Mouse (Mus musculus): ENCODE measurements around the gene Tspan18. TPM values are rescaled to one million over a fixed set of nuclear protein-coding genes. Genes with fewer than 3 reads are reported as not detected.

Tspan18 gene
- polyA plus RNA-seq, 1 experiment: 8.8 TPM

DNA sequence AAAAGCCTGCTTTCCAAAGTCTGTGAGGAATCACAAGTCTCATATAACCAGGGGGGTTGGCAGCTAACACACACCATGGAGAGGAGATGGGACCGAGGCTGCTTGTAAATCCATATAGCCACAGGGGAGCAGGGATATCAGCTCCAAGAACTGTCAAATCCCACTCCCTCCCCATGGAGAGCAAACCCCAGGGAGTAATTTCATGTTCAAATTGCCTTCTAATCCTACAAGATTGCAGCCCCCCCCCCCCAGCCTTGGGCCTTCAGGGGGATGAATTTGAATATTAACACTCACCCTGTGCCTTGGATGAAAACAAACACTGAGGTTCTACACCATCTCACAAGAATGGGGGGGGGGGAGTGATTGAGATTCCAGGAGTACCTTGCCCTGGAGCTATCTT lies 60.4 kb downstream of the Tspan18 start:
- no peak overlapping the region for H3K4me3 ChIP-seq (replicated peaks)

GRCm38 (mm10) chr2:93270083-93270482 lies 64.2 kb downstream of the Tspan18 start:
- Histone ChIP-seq H3K36me3 (replicated peaks; ENCODE audit: low read length) (no peaks in the 10 kb centered on the region), H3K27me3 (replicated peaks) (peaks cover 43% of the 10 kb centered on the region), H3K4me1 (peaks cover 38% of the 10 kb centered on the region), H3K9me3 (no peaks in the 10 kb centered on the region), H3K4me3 (replicated peaks) (no peak overlapping the region)
- no peak for TF ChIP-seq FLI1 (IDR thresholded peaks at IDR 0.05; ENCODE audit: low read length)
- no peak for TF ChIP-seq GATA1 (IDR thresholded peaks at IDR 0.05; ENCODE audit: borderline replicate concordance, low read length)

More for the DNA sequence above, 60.4 kb downstream of the Tspan18 start:
- peaks cover 47% of the 10 kb centered on the region for H3K4me1 ChIP-seq
- H3K27me3 ChIP-seq (replicated peaks): peaks cover 53% of the 10 kb centered on the region
- TF ChIP-seq FLI1 (IDR thresholded peaks at IDR 0.05; ENCODE audit: low read length) (no peak), GATA1 (IDR thresholded peaks at IDR 0.05; ENCODE audit: borderline replicate concordance, low read length) (no peak)
- no peaks in the 10 kb centered on the region; the same call in 1 of the 2 replicates for H3K9me3 ChIP-seq
- H3K36me3 ChIP-seq (replicated peaks; ENCODE audit: low read length): peaks cover 5% of the 10 kb centered on the region

GRCm38 (mm10) chr2:93269611-93270010 lies 64.7 kb downstream of the Tspan18 start:
- H3K36me3 ChIP-seq (replicated peaks; ENCODE audit: low read length): no peaks in the 10 kb centered on the region
- H3K27me3 ChIP-seq (replicated peaks): peaks cover 43% of the 10 kb centered on the region
- no peaks in the 10 kb centered on the region for H3K9me3 ChIP-seq
- peaks cover 38% of the 10 kb centered on the region for H3K4me1 ChIP-seq
- no peak for TF ChIP-seq FLI1 (IDR thresholded peaks at IDR 0.05; ENCODE audit: low read length)
- TF ChIP-seq GATA1 (IDR thresholded peaks at IDR 0.05; ENCODE audit: borderline replicate concordance, low read length): no peak
- H3K4me3 ChIP-seq (replicated peaks): no peak overlapping the region

DNA sequence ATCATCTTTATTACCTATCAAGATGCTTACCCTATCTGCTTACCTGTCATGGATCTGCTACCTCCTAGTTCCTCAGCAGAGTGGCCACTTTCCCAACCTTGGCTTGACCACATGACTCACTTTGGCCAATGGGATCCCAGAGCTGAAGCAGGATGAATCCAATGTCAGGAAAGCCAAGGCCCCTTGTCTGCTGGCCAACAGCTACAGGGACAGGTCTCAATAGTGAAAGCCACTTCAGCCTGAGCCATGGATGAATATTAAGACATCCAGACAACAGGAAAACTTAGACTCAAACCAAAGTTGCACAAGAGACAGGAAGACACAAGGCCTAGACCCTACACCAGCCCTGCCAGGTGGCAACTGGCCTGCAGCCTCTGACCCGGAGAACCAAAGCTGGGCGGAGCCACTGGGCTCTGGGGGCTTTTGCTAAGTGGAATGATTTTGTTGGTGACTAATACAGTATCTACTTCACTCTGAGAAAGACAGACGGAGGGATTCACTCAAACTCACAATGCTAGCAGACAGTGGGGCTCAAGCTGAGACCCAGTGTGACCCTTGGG lies 65.5 kb downstream of the Tspan18 start:
- no peak for TF ChIP-seq GATA1 (IDR thresholded peaks at IDR 0.05; ENCODE audit: borderline replicate concordance, low read length)
- no peak for TF ChIP-seq FLI1 (IDR thresholded peaks at IDR 0.05; ENCODE audit: low read length)
- H3K4me1 ChIP-seq: peaks cover 38% of the 10 kb centered on the region
- no peaks in the 10 kb centered on the region for H3K9me3 ChIP-seq

DNA sequence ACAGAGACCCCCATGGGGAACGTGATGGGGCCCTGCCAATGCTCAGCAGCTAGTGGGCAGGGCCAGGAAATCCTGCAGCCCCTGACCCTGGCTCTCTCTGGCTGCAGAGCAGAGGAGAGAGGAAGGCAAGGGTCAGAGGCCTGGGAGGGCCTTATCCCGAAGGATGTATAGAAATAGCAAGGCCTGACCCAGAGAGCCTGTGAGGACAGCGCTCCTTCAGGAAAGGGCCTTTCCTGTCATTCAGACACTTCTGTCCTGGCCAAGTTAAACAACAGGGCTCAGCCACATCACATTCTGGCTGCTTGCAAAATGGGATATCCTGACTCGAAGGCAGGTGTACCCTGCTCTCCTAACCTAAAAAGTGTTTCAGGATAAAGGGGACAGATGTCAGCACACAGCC lies 66.5 kb downstream of the Tspan18 start:
- no peak for TF ChIP-seq GATA1 (IDR thresholded peaks at IDR 0.05; ENCODE audit: borderline replicate concordance, low read length)
- TF ChIP-seq FLI1 (IDR thresholded peaks at IDR 0.05; ENCODE audit: low read length): no peak
- Histone ChIP-seq H3K4me3 (replicated peaks) (no peak overlapping the region), H3K9me3 (no peaks in the 10 kb centered on the region), H3K27me3 (replicated peaks) (peaks cover 39% of the 10 kb centered on the region), H3K36me3 (replicated peaks; ENCODE audit: low read length) (no peaks in the 10 kb centered on the region), H3K4me1 (peaks cover 45% of the 10 kb centered on the region)

More for the DNA sequence above, 65.5 kb downstream of the Tspan18 start:
- H3K27me3 ChIP-seq (replicated peaks): peaks cover 40% of the 10 kb centered on the region
- H3K4me3 ChIP-seq (replicated peaks): no peak overlapping the region
- H3K36me3 ChIP-seq (replicated peaks; ENCODE audit: low read length): no peaks in the 10 kb centered on the region

GRCm38 (mm10) chr2:93266565-93267169 lies 67.6 kb downstream of the Tspan18 start:
- Histone ChIP-seq H3K36me3 (replicated peaks; ENCODE audit: low read length) (no peaks in the 10 kb centered on the region), H3K9me3 (no peaks in the 10 kb centered on the region), H3K4me1 (peaks cover 56% of the 10 kb centered on the region), H3K4me3 (replicated peaks) (no peak overlapping the region), H3K27me3 (replicated peaks) (peaks cover 32% of the 10 kb centered on the region)
- TF ChIP-seq FLI1 (IDR thresholded peaks at IDR 0.05; ENCODE audit: low read length): no peak

DNA sequence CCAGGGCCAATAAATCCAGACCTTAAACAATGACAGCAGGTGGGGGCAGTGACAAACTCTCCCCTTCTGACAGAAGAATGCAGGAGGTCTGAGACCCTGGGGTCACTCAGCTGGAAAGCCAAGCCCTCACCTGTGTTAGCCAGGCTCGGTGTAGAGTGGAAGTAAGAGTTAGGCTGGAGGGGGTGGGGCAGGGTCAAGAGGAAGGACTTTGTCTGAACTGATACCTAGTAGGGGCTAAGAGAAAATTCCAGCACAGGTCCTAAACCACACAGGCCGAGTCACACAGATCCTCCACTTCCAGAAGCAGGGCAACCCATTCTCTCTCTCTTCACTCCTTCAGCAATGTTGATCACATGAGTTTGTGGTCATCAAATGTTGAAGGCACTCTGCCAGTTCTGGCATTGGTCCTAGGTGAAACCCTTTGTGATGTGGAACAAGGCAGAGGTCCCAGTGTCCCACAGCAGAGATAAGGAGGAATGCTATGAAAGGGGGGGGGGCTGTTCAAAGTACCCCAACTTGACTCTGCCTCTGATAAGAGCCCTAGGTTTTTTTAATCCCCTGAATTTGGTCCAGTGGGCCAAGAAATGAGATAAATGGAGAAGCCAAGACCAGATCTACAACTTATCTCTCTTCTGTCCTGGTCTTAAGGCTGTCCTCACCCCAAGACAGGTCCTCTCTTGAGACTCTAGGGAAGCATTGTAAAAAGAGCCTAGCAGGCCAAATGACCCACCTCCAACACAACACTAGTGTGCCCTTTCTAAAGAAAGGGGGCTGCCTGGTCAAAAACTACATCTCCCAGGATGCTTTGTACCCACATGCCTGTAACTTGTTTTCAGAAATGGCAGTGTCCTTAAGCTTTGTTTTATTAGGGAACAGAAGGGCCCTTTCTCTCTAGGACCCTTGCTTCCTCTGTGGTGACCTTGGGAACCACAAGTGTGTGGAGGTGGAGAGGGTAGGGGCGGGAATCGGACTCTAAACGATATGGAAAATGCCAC lies 71.7 kb downstream of the Tspan18 start:
- no peaks in the 10 kb centered on the region for H3K36me3 ChIP-seq (replicated peaks; ENCODE audit: low read length)
- H3K4me1 ChIP-seq: peaks cover 48% of the 10 kb centered on the region
- no peak for TF ChIP-seq GATA1 (IDR thresholded peaks at IDR 0.05; ENCODE audit: borderline replicate concordance, low read length)
- no peak for TF ChIP-seq FLI1 (IDR thresholded peaks at IDR 0.05; ENCODE audit: low read length)
- no peak overlapping the region for H3K4me3 ChIP-seq (replicated peaks)
- H3K9me3 ChIP-seq: no peaks in the 10 kb centered on the region
- H3K27me3 ChIP-seq (replicated peaks): peaks cover 32% of the 10 kb centered on the region

- TF ChIP-seq FLI1 (IDR thresholded peaks at IDR 0.05; ENCODE audit: low read length) (no peak), GATA1 (IDR thresholded peaks at IDR 0.05; ENCODE audit: borderline replicate concordance, low read length) (no peak)
- no peaks in the 10 kb centered on the region for H3K9me3 ChIP-seq
- H3K4me1 ChIP-seq: peaks cover 42% of the 10 kb centered on the region
- no peaks in the 10 kb centered on the region for H3K36me3 ChIP-seq (replicated peaks; ENCODE audit: low read length)
- peaks cover 37% of the 10 kb centered on the region for H3K27me3 ChIP-seq (replicated peaks)
- peak overlapping the region; percentile 46 for H3K4me3 ChIP-seq (replicated peaks)
These were observed 72.6 kb downstream of the Tspan18 start for GRCm38 (mm10) chr2:93261521-93262290.

DNA sequence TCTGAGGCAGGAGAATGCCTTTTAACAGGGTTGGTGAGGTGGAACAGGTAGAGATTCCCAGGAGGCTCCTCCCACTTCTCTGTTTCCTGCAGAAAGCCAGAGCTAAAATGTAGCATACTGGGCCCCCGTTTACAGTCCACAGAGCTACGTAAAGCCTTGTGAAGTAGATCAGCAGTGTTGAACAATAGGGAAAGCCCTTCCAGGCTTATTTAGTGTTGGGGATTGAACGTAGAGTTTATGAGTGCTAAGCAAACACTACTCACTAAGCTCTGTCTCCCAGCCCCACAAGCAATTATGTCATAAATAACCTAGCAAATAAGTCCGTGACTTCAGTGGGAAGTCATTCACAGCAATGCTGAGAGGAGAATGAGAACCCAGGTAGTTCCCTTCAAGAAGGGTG lies 76.7 kb downstream of the Tspan18 start:
- Histone ChIP-seq H3K9me3 (no peaks in the 10 kb centered on the region), H3K27me3 (replicated peaks) (peaks cover 57% of the 10 kb centered on the region), H3K36me3 (replicated peaks; ENCODE audit: low read length) (no peaks in the 10 kb centered on the region), H3K4me3 (replicated peaks) (no peak overlapping the region), H3K4me1 (peaks cover 26% of the 10 kb centered on the region)
- no peak for TF ChIP-seq GATA1 (IDR thresholded peaks at IDR 0.05; ENCODE audit: borderline replicate concordance, low read length)
- TF ChIP-seq FLI1 (IDR thresholded peaks at IDR 0.05; ENCODE audit: low read length): no peak
